Mouse (Mus musculus): ENCODE data around the gene Tekt5.

Tekt5 gene

GRCm38 (mm10) chr16:10377286-10377685, 18.0 kb downstream of the Tekt5 start:
- DNase-seq (ENCODE audit: low spot score), result no peak

DNA sequence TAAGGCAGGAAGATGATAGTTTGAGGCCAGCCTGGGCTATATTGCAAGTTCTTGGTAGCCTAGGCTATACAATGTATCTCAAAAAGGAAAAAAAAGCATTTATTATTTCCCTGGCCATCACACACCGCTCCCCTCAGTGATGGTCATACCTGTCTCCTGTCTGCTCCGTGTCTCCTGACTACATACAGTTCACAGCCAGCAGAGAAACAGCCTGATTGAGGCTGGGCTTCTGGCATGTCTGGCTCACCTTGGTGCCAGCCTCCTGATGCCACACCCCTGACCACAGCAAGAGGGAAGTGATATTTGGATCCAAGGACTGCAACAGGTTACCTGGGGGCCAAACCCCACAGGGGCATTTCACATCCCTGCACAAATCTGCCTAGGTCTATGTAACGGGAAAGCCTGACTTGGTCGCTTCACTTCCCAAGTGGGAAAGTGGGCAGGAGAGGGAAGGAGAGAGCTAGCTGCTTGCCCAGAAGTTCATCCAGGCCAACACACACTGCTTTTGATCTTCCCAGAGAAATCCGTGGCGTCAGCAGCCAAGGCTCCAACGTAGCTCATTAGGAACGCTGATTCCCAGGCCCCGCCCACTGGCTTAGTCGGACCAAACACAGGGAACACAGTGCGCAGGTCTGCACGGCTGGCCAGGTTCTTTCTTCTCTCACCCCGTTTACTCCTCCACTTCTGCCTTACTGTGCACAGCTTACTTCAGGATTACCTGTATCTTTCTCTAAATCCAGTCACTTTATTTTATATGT, 20.9 kb downstream of the Tekt5 start:
- no peak for DNase-seq (ENCODE audit: low spot score)

- no peak for DNase-seq (ENCODE audit: low spot score)
Observed at GRCm38 (mm10) chr16:10372372-10372771, 22.9 kb downstream of the Tekt5 start.

GRCm38 (mm10) chr16:10369996-10370395, 25.3 kb downstream of the Tekt5 start:
- no peak for DNase-seq (ENCODE audit: low spot score)

GRCm38 (mm10) chr16:10369468-10369934, 25.8 kb downstream of the Tekt5 start:
- no peak for DNase-seq (ENCODE audit: low spot score)

GRCm38 (mm10) chr16:10366240-10367217, 28.8 kb downstream of the Tekt5 start:
- no peak for DNase-seq (ENCODE audit: low spot score)

DNA sequence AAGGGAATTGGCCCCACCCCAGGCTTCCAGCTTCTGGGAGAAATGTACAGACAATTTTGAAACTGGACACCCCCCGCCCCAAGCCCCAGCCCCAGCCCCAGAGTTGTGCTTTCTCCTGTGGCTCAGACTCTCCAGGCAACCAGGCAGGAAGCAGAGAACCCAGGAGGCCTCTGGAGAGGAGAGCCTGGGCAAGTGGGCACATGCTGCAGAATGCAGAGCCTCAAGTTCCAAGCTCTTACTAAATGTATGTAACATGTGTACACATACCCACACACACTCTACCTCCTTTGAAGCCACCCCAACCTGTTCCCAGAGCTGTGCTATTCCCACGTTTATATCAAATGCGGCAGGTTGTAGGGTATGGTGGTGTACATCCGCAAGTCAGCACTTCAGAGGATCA, 29.5 kb downstream of the Tekt5 start:
- no peak for DNase-seq (ENCODE audit: low spot score)

- no peak for DNase-seq (ENCODE audit: low spot score)
Observed at GRCm38 (mm10) chr16:10363061-10363460, 32.2 kb downstream of the Tekt5 start.

GRCm38 (mm10) chr16:10359241-10359640, 36.0 kb downstream of the Tekt5 start:
- no peak for DNase-seq (ENCODE audit: low spot score)

DNA sequence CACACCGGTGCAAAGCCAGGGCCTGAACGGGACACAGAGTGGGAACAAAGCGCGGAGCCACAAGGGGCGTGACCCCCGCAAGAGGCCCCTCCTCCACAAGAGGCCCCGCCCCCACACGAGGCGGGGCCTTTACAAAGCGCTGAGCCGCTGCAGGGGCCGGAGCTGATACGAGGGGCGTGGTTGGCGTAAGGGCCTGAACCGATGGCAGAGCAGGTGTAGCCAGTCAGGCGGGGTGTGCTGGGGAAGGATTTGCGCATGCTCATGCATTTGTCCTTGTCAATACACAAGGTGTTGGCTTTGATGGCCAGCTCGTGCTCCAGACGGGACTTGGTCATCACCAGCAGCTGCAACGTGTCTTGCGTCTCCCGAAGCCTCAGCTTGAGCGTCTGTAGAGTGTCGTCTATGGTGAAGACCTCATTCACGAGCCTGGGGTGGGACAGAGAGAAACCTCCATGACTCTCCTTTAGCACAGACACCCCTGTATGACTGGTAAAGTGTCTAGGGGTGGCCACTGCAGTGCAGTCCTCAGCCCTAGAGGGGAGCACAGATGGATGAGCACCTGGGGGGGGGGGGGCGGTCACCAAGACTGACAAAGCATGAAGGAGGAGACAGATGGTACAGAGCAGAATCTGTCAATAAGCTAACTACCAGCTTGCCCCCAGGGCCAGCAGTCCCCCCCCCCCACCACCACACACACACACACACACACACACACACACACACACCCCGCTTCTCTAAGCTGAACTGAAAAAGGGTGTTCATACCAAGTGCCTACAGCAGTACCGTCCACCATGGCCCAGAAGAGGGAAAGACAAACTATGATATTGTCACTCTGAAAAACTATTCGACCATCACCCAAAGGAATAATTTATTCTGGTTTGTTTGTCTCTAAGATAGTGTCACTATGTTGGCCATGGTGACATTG, 37.0 kb downstream of the Tekt5 start:
- no peak for DNase-seq (ENCODE audit: low spot score)

DNA sequence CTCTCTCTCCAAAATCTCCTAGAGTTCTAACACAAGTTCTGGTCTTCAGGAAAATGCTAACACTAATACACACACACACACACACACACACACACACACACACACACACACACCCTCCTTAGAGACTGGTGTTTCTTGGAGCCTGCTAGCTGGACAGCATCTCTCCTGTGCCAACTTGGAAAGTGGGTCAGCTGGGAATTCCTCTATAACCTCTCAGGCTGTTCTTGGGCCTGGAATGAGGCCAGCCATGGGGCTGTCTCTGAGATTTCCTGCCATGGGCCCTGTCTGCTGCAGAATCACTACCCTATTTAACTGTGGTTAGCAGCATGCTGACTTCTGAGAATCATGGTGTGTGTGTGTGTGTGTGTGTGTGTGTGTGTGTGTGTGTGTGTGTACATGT, 40.3 kb downstream of the Tekt5 start:
- no peak for DNase-seq (ENCODE audit: low spot score)

- no peak for DNase-seq (ENCODE audit: low spot score)
Observed at GRCm38 (mm10) chr16:10351050-10351636, 44.1 kb downstream of the Tekt5 start.

- no peak for DNase-seq (ENCODE audit: low spot score)
Observed at GRCm38 (mm10) chr16:10349876-10350275, 45.4 kb downstream of the Tekt5 start.

DNA sequence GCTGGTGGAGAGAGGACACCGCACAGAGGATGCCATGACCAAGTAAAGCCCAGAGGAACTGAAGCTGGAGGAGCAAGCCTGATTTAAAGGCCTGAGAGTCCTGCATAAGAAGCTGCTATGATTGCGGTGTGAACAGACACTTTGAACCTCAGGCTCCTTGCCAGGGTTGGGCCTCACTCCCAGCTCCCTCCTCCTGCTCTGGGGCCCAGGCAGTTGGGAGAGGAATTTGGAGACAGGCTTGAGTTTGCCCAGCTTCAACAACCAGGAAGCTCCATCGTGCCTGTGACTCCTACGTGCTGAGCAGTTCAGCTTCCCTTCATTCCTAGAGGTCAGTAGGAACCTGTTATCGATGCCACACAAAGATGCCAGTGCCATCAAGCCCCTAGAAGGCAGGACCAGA, 45.9 kb downstream of the Tekt5 start:
- no peak for DNase-seq (ENCODE audit: low spot score)

- DNase-seq (ENCODE audit: low spot score), result no peak
Observed at GRCm38 (mm10) chr16:10347551-10347950, 47.7 kb downstream of the Tekt5 start.

DNA sequence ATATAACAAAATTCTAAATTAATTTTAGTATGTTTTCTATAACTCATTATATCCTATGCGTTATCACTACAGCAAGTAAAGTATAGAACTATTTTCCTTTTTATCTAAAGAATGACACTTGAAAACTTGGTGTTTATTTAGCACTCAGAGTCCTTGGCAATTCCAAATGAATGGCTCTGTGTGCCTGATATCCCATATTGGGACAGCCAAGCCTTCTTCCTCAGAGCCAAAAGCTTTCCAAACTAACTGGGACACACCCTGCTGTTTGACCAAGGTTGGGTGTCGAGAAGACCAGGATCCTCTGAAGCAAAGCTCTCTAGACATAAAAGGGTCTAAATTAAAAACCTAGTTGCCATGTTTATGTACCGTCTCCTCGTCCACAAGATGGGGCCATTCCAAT, 54.2 kb downstream of the Tekt5 start:
- no peak for DNase-seq (ENCODE audit: low spot score)

GRCm38 (mm10) chr16:10339930-10340329, 55.4 kb downstream of the Tekt5 start:
- DNase-seq (ENCODE audit: low spot score), result no peak

- DNase-seq (ENCODE audit: low spot score), result no peak
Observed at GRCm38 (mm10) chr16:10338601-10339000, 56.7 kb downstream of the Tekt5 start.

DNA sequence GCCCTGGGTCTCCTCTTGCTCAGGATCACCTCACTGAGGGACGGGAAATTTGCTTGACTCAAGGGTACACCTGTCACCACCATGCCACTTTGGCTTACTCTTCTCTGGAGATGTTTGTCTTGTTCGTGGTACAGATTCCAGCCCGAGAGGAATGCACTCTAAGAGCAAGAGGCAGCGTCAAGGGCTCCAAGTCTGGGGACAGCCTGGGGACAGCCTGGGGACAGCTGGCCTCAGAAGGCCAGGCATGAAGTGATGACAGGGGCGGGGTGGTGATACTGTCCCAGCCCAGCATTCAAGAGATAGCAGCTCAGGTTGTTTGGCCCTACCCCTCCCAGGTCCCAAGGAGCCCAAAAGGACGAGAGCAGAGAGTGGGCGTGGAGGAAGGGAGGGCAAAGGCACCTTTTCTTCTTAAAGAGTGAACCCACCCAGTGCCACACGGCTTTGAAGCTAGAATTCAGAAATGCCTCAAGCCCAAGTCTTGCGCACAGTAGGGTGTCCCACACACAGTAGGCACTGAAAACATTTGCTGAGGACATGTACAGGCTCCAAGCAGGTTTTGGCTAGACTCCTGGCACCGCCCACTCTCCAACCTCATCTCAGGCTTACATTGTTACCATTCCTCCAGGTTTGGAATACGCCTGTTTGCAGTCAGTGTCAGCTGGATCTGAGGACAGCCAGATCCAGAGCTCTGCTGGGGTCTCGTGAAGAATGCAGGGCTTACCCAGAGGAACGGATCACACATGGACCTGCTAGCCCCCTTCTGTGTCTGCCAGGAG, 57.7 kb downstream of the Tekt5 start:
- no peak for DNase-seq (ENCODE audit: low spot score)

Measured in T-cell, adult 2 months (primary cell).